Mouse (Mus musculus): ENCODE data around the gene Stab1. TPM values are rescaled to one million over a fixed set of nuclear protein-coding genes. Genes with fewer than 3 reads are reported as not detected.

Stab1 gene
- polyA plus RNA-seq, 1 experiment from 2014 or later = 53.6 TPM

DNA sequence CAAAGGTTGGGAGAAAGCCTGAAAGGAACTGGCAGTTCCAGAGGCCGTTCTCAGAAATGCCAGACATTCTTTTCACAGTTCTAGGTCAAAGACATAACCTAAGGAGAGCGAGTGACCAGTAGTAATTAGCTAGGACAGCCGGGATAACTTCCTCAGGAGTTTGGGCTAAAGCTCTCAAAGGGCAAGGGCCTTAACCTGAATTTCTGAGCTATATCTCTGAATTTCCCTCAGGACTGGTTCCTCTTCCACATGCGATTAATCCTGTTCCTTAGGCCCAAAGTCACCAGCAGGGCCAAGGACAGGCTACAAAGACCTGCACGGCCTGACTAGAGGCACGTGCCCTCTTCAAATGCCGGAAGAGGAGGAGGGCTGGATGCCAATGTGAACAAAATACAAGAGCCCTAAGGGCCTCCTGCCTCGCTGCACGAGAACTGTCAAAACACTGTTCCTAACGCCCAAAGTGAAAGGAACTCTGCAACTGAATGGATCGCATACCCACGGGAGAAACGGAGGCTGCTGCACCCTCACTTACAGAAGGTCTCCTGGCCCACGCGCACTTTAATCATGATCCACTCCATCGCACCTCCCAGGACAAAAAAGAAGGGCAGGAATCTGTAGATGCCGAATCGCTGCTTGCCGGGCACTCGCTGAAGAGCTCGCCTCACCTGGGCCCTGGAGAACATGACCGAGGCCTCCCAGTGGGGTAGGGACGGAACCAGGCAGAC is 40.2 kb downstream of the Stab1 start:
- no peaks in the 10 kb centered on the region for H3K9me3 ChIP-seq
- under 1% methylated on average over 23 of the region's 23 CpGs for WGBS
- H3K4me3 ChIP-seq = peak overlapping the region; percentile 74
- no peaks in the 10 kb centered on the region for H3K27me3 ChIP-seq
- H3K4me2 ChIP-seq = peak overlapping the region; percentile 79
- H3K27ac ChIP-seq = peak overlapping the region; percentile 92
- peaks cover 50% of the 10 kb centered on the region for H3K4me1 ChIP-seq
- H3K36me3 ChIP-seq = peaks cover 4% of the 10 kb centered on the region
- H3K9ac ChIP-seq = peak overlapping the region; percentile 85
- peak; percentile 17; the same call in 1 of the 2 replicates for ATAC-seq (ENCODE audit: borderline replicate concordance, extremely low read depth, low FRiP score, low TSS enrichment)

DNA sequence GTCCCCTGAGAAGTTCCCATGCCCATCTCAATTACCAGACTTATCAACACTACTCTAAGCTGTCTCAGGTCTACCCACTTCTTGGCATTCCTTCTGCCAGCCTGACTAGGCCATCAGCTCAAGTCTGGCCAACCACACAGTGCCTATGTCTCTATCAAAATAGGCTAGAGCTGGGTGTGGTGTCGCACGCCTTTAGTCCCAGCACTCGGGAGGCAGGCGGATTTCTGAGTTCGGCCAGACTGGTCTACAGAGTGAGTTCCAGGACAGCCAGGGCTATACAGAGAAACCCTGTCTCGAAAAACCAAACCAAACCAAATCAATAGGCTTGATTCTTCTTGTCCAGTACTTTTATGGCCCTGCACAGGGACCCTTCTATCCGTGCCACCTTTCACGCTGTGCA is 41.6 kb downstream of the Stab1 start:
- H3K9ac ChIP-seq = no peak overlapping the region

GRCm38 (mm10) chr14:31125106-31126075 is 43.0 kb downstream of the Stab1 start:
- Histone ChIP-seq H3K27ac (peak overlapping the region; percentile 34), H3K36me3 (peaks cover 19% of the 10 kb centered on the region), H3K4me3 (no peak overlapping the region), H3K27me3 (no peaks in the 10 kb centered on the region), H3K4me2 (peak overlapping the region; percentile 19; the same call in 1 of the 2 replicates), H3K9me3 (no peaks in the 10 kb centered on the region), H3K4me1 (peaks cover 34% of the 10 kb centered on the region), H3K9ac (no peak overlapping the region)
- 46% methylated on average over 9 of the region's 9 CpGs for WGBS
- ATAC-seq (ENCODE audit: borderline replicate concordance, extremely low read depth, low FRiP score, low TSS enrichment) = no peak

More for the DNA sequence above, 41.6 kb downstream of the Stab1 start:
- Histone ChIP-seq H3K27me3 (no peaks in the 10 kb centered on the region), H3K4me2 (peak overlapping the region; percentile 42; the same call in 1 of the 2 replicates), H3K4me1 (peaks cover 36% of the 10 kb centered on the region), H3K36me3 (peaks cover 11% of the 10 kb centered on the region), H3K27ac (no peak overlapping the region), H3K9me3 (no peaks in the 10 kb centered on the region), H3K4me3 (no peak overlapping the region)
- 91% methylated on average over 8 of the region's 8 CpGs for WGBS
- no peak for ATAC-seq (ENCODE audit: borderline replicate concordance, extremely low read depth, low FRiP score, low TSS enrichment)

DNA sequence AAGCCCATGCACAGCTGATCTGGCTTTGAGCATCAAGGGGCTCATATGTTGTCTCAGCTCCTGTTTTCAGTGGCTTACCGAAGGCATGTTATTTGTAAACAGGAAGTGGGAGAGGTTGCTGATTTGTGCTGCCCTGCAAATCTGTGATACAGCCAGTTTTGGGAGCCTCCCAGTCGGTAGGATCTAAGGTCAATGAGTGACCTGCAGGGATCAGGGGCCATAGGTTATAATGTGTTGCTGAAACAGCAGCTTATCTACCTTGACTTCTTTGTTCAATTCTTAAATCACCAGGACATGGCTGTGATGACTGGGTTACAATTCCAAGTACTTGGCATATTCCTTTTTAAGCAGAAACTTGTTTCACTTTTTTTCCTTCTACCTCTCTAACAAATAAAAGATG is 52.9 kb downstream of the Stab1 start:
- Histone ChIP-seq H3K9ac (no peak overlapping the region), H3K4me1 (no peaks in the 10 kb centered on the region), H3K27me3 (no peaks in the 10 kb centered on the region), H3K4me3 (no peak overlapping the region), H3K4me2 (no peak overlapping the region), H3K36me3 (peaks cover 67% of the 10 kb centered on the region), H3K9me3 (no peaks in the 10 kb centered on the region), H3K27ac (no peak overlapping the region)
- WGBS = 46% methylated on average over 2 of the region's 2 CpGs
- ATAC-seq (ENCODE audit: borderline replicate concordance, extremely low read depth, low FRiP score, low TSS enrichment) = no peak

- peaks cover 74% of the 10 kb centered on the region for H3K36me3 ChIP-seq
- 62% methylated on average over 3 of the region's 3 CpGs for WGBS
- ATAC-seq (ENCODE audit: borderline replicate concordance, extremely low read depth, low FRiP score, low TSS enrichment) = no peak
These were observed 54.4 kb downstream of the Stab1 start for GRCm38 (mm10) chr14:31114011-31114410.

DNA sequence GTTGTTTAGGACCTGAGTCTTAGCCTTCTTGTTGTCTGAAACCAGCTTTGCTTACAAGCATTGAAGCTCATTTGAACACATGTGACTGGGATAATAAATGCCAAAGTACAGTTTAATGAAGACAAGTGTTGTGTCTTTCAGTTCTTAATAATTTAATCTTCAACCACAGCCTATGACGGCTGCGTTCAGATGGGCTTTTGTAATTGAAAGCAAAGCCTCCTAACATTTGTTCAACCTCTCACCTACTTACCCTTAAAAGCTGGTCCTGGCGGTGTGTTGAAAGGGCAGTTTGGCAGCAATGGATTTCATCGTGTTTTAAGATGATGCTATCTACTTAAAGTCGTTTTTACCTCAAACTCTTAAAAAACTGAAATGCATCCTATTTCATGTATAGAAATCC is 56.3 kb downstream of the Stab1 start:
- peaks cover 76% of the 10 kb centered on the region for H3K36me3 ChIP-seq
- H3K27me3 ChIP-seq = no peaks in the 10 kb centered on the region
- ATAC-seq (ENCODE audit: borderline replicate concordance, extremely low read depth, low FRiP score, low TSS enrichment) = no peak

More at GRCm38 (mm10) chr14:31114011-31114410, 54.4 kb downstream of the Stab1 start:
- no peaks in the 10 kb centered on the region for H3K27me3 ChIP-seq
- no peak overlapping the region for H3K27ac ChIP-seq
- no peaks in the 10 kb centered on the region for H3K9me3 ChIP-seq
- H3K4me2 ChIP-seq = no peak overlapping the region
- no peak overlapping the region for H3K4me3 ChIP-seq
- no peaks in the 10 kb centered on the region for H3K4me1 ChIP-seq
- H3K9ac ChIP-seq = no peak overlapping the region

DNA sequence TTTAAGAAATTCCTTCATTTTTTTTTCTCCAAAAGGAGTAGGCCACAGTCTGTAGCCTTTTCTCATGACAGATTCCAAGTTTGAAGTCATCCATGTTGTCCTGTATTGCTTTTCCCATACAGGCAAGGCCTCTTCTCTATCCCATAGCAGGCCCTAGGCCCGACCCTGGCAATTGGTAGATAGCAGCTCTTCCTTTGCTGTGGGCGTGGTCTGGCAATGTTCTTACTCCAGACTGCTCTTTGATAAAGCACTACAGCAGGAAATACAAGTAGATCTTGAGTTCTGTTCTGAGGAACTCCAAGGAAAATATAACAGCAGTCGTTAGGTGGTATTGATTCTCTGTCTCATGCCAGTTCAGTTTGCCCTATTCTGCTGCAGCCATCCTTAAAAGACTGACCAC is 57.8 kb downstream of the Stab1 start:
- Histone ChIP-seq H3K4me3 (no peak overlapping the region), H3K9me3 (no peaks in the 10 kb centered on the region), H3K36me3 (peaks cover 77% of the 10 kb centered on the region), H3K9ac (no peak overlapping the region), H3K4me1 (no peaks in the 10 kb centered on the region), H3K27ac (no peak overlapping the region), H3K27me3 (no peaks in the 10 kb centered on the region), H3K4me2 (no peak overlapping the region)
- ATAC-seq (ENCODE audit: borderline replicate concordance, extremely low read depth, low FRiP score, low TSS enrichment) = no peak
- 74% methylated on average over 3 of the region's 3 CpGs for WGBS

More for the DNA sequence above, 56.3 kb downstream of the Stab1 start:
- 69% methylated on average over 5 of the region's 5 CpGs for WGBS
- Histone ChIP-seq H3K4me3 (no peak overlapping the region), H3K9ac (no peak overlapping the region), H3K4me1 (no peaks in the 10 kb centered on the region), H3K4me2 (no peak overlapping the region), H3K27ac (no peak overlapping the region), H3K9me3 (no peaks in the 10 kb centered on the region)

- no peak for ATAC-seq (ENCODE audit: borderline replicate concordance, extremely low read depth, low FRiP score, low TSS enrichment)
- Histone ChIP-seq H3K9me3 (no peaks in the 10 kb centered on the region), H3K4me1 (no peaks in the 10 kb centered on the region), H3K36me3 (peaks cover 66% of the 10 kb centered on the region), H3K4me3 (no peak overlapping the region), H3K4me2 (no peak overlapping the region), H3K27me3 (no peaks in the 10 kb centered on the region), H3K9ac (no peak overlapping the region), H3K27ac (no peak overlapping the region)
- 69% methylated on average over 2 of the region's 2 CpGs for whole genome bisulfite sequencing
These were observed 63.3 kb downstream of the Stab1 start for GRCm38 (mm10) chr14:31105156-31105555.

- Histone ChIP-seq H3K27ac (no peak overlapping the region), H3K4me2 (no peak overlapping the region), H3K4me1 (no peaks in the 10 kb centered on the region), H3K9ac (no peak overlapping the region), H3K36me3 (peaks cover 79% of the 10 kb centered on the region), H3K9me3 (no peaks in the 10 kb centered on the region), H3K27me3 (no peaks in the 10 kb centered on the region), H3K4me3 (no peak overlapping the region)
- WGBS = 73% methylated on average over 1 of the region's 1 CpGs
- no peak for ATAC-seq (ENCODE audit: borderline replicate concordance, extremely low read depth, low FRiP score, low TSS enrichment)
These were observed 78.5 kb downstream of the Stab1 start for GRCm38 (mm10) chr14:31089918-31090317.

Other genes with a start within 250 kb of the Stab1 start
- 0.50 and 2.4 TPM in 2 replicates for gene Itih3, start 244.9 kb downstream of the Stab1 start, polyA plus RNA-seq (2015; fragmentation: Nextera tagmentation; extraction: Ambion mirVana)
- gene Itih1, start 225.4 kb downstream of the Stab1 start, polyA plus RNA-seq (2015; fragmentation: Nextera tagmentation; extraction: Ambion mirVana) = 0.06 and 0.31 TPM in 2 replicates
- 12.8 and 13.1 TPM in 2 replicates for gene Nek4, start 217.3 kb downstream of the Stab1 start, polyA plus RNA-seq (2015; fragmentation: Nextera tagmentation; extraction: Ambion mirVana)
- 67.0 and 70.1 TPM in 2 replicates for gene Glt8d1, start 167.2 kb downstream of the Stab1 start, polyA plus RNA-seq (2015; fragmentation: Nextera tagmentation; extraction: Ambion mirVana)
- 399 and 416 TPM in 2 replicates for gene Spcs1, start 167.0 kb downstream of the Stab1 start, polyA plus RNA-seq (2015; fragmentation: Nextera tagmentation; extraction: Ambion mirVana)
- 131 and 140 TPM in 2 replicates for gene Pbrm1, start 149.5 kb downstream of the Stab1 start, polyA plus RNA-seq (2015; fragmentation: Nextera tagmentation; extraction: Ambion mirVana)
- gene Gnl3, start 149.5 kb downstream of the Stab1 start, polyA plus RNA-seq (2015; fragmentation: Nextera tagmentation; extraction: Ambion mirVana) = 81.4 and 89.4 TPM in 2 replicates
- 70.8 and 75.2 TPM in 2 replicates for gene Smim4, start 39.7 kb downstream of the Stab1 start, polyA plus RNA-seq (2015; fragmentation: Nextera tagmentation; extraction: Ambion mirVana)
- 451 and 472 TPM in 2 replicates for gene Nt5dc2, start 37.6 kb downstream of the Stab1 start, polyA plus RNA-seq (2015; fragmentation: Nextera tagmentation; extraction: Ambion mirVana)
- 91.8 and 115 TPM in 2 replicates for gene Tnnc1, start 39.7 kb upstream of the Stab1 start, polyA plus RNA-seq (2015; fragmentation: Nextera tagmentation; extraction: Ambion mirVana)
- gene Nisch, start 48.3 kb upstream of the Stab1 start, polyA plus RNA-seq (2015; fragmentation: Nextera tagmentation; extraction: Ambion mirVana) = 387 and 413 TPM in 2 replicates
- gene Sema3g, start 49.2 kb upstream of the Stab1 start, polyA plus RNA-seq (2015; fragmentation: Nextera tagmentation; extraction: Ambion mirVana) = 2.1 and 2.5 TPM in 2 replicates
- 13.2 and 14.8 TPM in 2 replicates for gene Phf7, start 82.7 kb upstream of the Stab1 start, polyA plus RNA-seq (2015; fragmentation: Nextera tagmentation; extraction: Ambion mirVana)
- 83.0 and 83.4 TPM in 2 replicates for gene Bap1, start 82.8 kb upstream of the Stab1 start, polyA plus RNA-seq (2015; fragmentation: Nextera tagmentation; extraction: Ambion mirVana)
- 2.7 and 3.3 TPM in 2 replicates for gene Dnah1, start 155.3 kb upstream of the Stab1 start, polyA plus RNA-seq (2015; fragmentation: Nextera tagmentation; extraction: Ambion mirVana)
- 34.8 and 37.2 TPM in 2 replicates for gene Capn7, start 168.0 kb upstream of the Stab1 start, polyA plus RNA-seq (2015; fragmentation: Nextera tagmentation; extraction: Ambion mirVana)